Mouse (Mus musculus): ENCODE data around the gene Kank4. TPM values are rescaled to one million over a fixed set of nuclear protein-coding genes. Genes with fewer than 3 reads are reported as not detected.
A peak's percentile ranks its signal among the peaks of the same experiment; 100 is the strongest.

The Kank4 gene
- polyA plus RNA-seq, 1 experiment from 2014 or later: 0.33 TPM

GRCm38 (mm10) chr4:98793486-98793885, 23.9 kb downstream of the Kank4 start:
- Histone ChIP-seq H3K36me3 (ENCODE audit: control insufficient read depth, insufficient read depth, low read length) (no peaks in the 10 kb centered on the region), H3K4me1 (replicated peaks; ENCODE audit: control insufficient read depth, insufficient read depth, low read length) (0 out of 2 replicates have a peak, but pooled peaks cover 2% of the 10 kb centered on the region), H3K4me2 (no peak overlapping the region), H3K27me3 (replicated peaks; ENCODE audit: control insufficient read depth, insufficient read depth, low read length) (no peaks in the 10 kb centered on the region), H3K27ac (ENCODE audit: low read depth, low read length) (no peak overlapping the region), H3K4me3 (ENCODE audit: low read depth, low read length) (no peak overlapping the region), H3K9ac (ENCODE audit: low read depth, low read length) (no peak overlapping the region), H3K9me3 (ENCODE audit: control insufficient read depth, low read length) (no peaks in the 10 kb centered on the region)
- ATAC-seq (replicated peaks; ENCODE audit: low FRiP score) (no peak), DNase-seq (ENCODE audit: low spot score) (no peak)
- 91% methylated on average over 9 of the region's 9 CpGs for WGBS

- 48% methylated on average over 1 of the region's 1 CpGs for WGBS
- no peaks in the 10 kb centered on the region for H3K9me3 ChIP-seq (ENCODE audit: control insufficient read depth, low read length)
- no peaks in the 10 kb centered on the region for H3K36me3 ChIP-seq (ENCODE audit: control insufficient read depth, insufficient read depth, low read length)
- H3K27me3 ChIP-seq (replicated peaks; ENCODE audit: control insufficient read depth, insufficient read depth, low read length): no peaks in the 10 kb centered on the region
- 0 out of 2 replicates have a peak, but pooled peaks cover 2% of the 10 kb centered on the region for H3K4me1 ChIP-seq (replicated peaks; ENCODE audit: control insufficient read depth, insufficient read depth, low read length)
- H3K4me3 ChIP-seq (ENCODE audit: low read depth, low read length): no peak overlapping the region
- H3K4me2 ChIP-seq: no peak overlapping the region
- no peak for ATAC-seq (replicated peaks; ENCODE audit: low FRiP score)
- H3K9ac ChIP-seq (ENCODE audit: low read depth, low read length): no peak overlapping the region
- no peak overlapping the region for H3K27ac ChIP-seq (ENCODE audit: low read depth, low read length)
- DNase-seq (ENCODE audit: low spot score): no peak
These were observed 26.6 kb downstream of the Kank4 start for GRCm38 (mm10) chr4:98790721-98791120.

DNA sequence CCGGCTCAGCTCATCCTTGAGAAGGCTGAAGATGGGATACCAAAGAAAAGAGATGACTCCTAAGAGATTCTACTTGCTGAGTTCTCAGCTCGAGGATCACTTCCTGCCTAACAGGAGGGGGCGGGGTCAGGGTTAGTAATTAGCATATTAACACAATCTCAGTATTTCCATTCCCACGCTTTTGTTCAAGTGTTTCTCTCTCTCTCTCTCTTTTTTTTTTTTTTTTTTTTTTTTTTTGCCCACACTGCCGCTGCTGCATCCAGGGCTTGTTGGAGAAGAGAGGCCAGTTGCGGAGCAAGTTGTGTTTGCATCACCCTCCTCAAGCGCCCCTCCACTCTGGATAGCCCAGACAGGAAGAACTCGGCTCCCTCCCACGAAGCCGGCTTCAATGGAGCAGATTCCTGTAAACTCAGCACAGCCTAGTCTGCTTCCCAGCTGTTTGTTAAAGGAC, 27.5 kb downstream of the Kank4 start:
- DNase-seq (ENCODE audit: low spot score): no peak
- WGBS: 4% methylated on average over 10 of the region's 10 CpGs
- no peak overlapping the region; the same call in 1 of the 2 replicates for H3K4me3 ChIP-seq (ENCODE audit: low read depth, low read length)
- H3K36me3 ChIP-seq (ENCODE audit: control insufficient read depth, insufficient read depth, low read length): no peaks in the 10 kb centered on the region
- no peak overlapping the region for H3K9ac ChIP-seq (ENCODE audit: low read depth, low read length)
- H3K4me1 ChIP-seq (replicated peaks; ENCODE audit: control insufficient read depth, insufficient read depth, low read length): 0 out of 2 replicates have a peak, but pooled peaks cover 2% of the 10 kb centered on the region
- H3K27ac ChIP-seq (ENCODE audit: low read depth, low read length): no peak overlapping the region
- ATAC-seq (replicated peaks; ENCODE audit: low FRiP score): no peak
- H3K9me3 ChIP-seq (ENCODE audit: control insufficient read depth, low read length): no peaks in the 10 kb centered on the region
- H3K4me2 ChIP-seq: peak overlapping the region; percentile 36
- no peaks in the 10 kb centered on the region for H3K27me3 ChIP-seq (replicated peaks; ENCODE audit: control insufficient read depth, insufficient read depth, low read length)

- Histone ChIP-seq H3K27ac (ENCODE audit: low read depth, low read length) (no peak overlapping the region), H3K36me3 (ENCODE audit: control insufficient read depth, insufficient read depth, low read length) (no peaks in the 10 kb centered on the region), H3K4me2 (peak overlapping the region; percentile 36), H3K9me3 (ENCODE audit: control insufficient read depth, low read length) (no peaks in the 10 kb centered on the region), H3K4me3 (ENCODE audit: low read depth, low read length) (no peak overlapping the region), H3K27me3 (replicated peaks; ENCODE audit: control insufficient read depth, insufficient read depth, low read length) (no peaks in the 10 kb centered on the region), H3K4me1 (replicated peaks; ENCODE audit: control insufficient read depth, insufficient read depth, low read length) (0 out of 2 replicates have a peak, but pooled peaks cover 2% of the 10 kb centered on the region), H3K9ac (ENCODE audit: low read depth, low read length) (no peak overlapping the region)
- WGBS: 78% methylated on average over 7 of the region's 7 CpGs
- DNase-seq (ENCODE audit: low spot score) (no peak), ATAC-seq (replicated peaks; ENCODE audit: low FRiP score) (no peak)
These were observed 28.1 kb downstream of the Kank4 start for GRCm38 (mm10) chr4:98789133-98789765.

DNA sequence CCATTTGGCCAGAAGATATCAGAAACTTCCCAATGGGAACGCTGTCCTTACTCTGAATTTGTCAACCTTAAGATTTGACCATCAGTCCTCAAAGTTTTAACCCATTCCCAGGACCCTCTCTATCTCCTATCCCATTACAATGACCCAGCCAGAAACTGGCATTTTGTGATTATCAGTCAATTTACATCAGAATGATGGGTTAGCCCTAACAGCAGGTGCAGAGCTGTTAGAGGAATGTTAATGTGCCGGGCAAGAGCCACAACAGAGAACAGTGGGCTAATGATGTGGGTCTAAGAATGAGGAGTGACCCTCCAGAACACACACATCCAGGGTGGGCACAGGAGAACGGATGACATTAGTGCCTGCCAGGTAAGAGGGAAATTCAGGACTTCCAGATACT, 31.1 kb downstream of the Kank4 start:
- WGBS: 38% methylated on average over 3 of the region's 3 CpGs
- DNase-seq (ENCODE audit: low spot score): no peak

GRCm38 (mm10) chr4:98785851-98786250, 31.5 kb downstream of the Kank4 start:
- no peaks in the 10 kb centered on the region for H3K36me3 ChIP-seq (ENCODE audit: control insufficient read depth, insufficient read depth, low read length)
- no peak for ATAC-seq (replicated peaks; ENCODE audit: low FRiP score)
- no peaks in the 10 kb centered on the region for H3K9me3 ChIP-seq (ENCODE audit: control insufficient read depth, low read length)
- no peak overlapping the region for H3K9ac ChIP-seq (ENCODE audit: low read depth, low read length)
- H3K4me1 ChIP-seq (replicated peaks; ENCODE audit: control insufficient read depth, insufficient read depth, low read length): 0 out of 2 replicates have a peak, but pooled peaks cover 2% of the 10 kb centered on the region
- H3K27ac ChIP-seq (ENCODE audit: low read depth, low read length): no peak overlapping the region
- H3K4me2 ChIP-seq: no peak overlapping the region
- DNase-seq (ENCODE audit: low spot score): no peak
- no peaks in the 10 kb centered on the region for H3K27me3 ChIP-seq (replicated peaks; ENCODE audit: control insufficient read depth, insufficient read depth, low read length)
- H3K4me3 ChIP-seq (ENCODE audit: low read depth, low read length): no peak overlapping the region
- WGBS: 33% methylated on average over 8 of the region's 8 CpGs

More for the DNA sequence above, 31.1 kb downstream of the Kank4 start:
- Histone ChIP-seq H3K36me3 (ENCODE audit: control insufficient read depth, insufficient read depth, low read length) (no peaks in the 10 kb centered on the region), H3K27ac (ENCODE audit: low read depth, low read length) (no peak overlapping the region), H3K4me3 (ENCODE audit: low read depth, low read length) (no peak overlapping the region), H3K4me1 (replicated peaks; ENCODE audit: control insufficient read depth, insufficient read depth, low read length) (0 out of 2 replicates have a peak, but pooled peaks cover 2% of the 10 kb centered on the region), H3K4me2 (no peak overlapping the region), H3K27me3 (replicated peaks; ENCODE audit: control insufficient read depth, insufficient read depth, low read length) (no peaks in the 10 kb centered on the region), H3K9me3 (ENCODE audit: control insufficient read depth, low read length) (no peaks in the 10 kb centered on the region), H3K9ac (ENCODE audit: low read depth, low read length) (no peak overlapping the region)
- no peak for ATAC-seq (replicated peaks; ENCODE audit: low FRiP score)

- no peak overlapping the region for H3K27ac ChIP-seq (ENCODE audit: low read depth, low read length)
- H3K4me3 ChIP-seq (ENCODE audit: low read depth, low read length): no peak overlapping the region
- H3K9ac ChIP-seq (ENCODE audit: low read depth, low read length): no peak overlapping the region
- 11% methylated on average over 16 of the region's 16 CpGs for WGBS
- H3K36me3 ChIP-seq (ENCODE audit: control insufficient read depth, insufficient read depth, low read length): no peaks in the 10 kb centered on the region
- DNase-seq (ENCODE audit: low spot score) (no peak), ATAC-seq (replicated peaks; ENCODE audit: low FRiP score) (no peak)
- H3K27me3 ChIP-seq (replicated peaks; ENCODE audit: control insufficient read depth, insufficient read depth, low read length): peaks cover 9% of the 10 kb centered on the region
- 0 out of 2 replicates have a peak overlapping the region, but pooled peaks have one; percentile 17 for H3K4me2 ChIP-seq
- no peaks in the 10 kb centered on the region for H3K4me1 ChIP-seq (replicated peaks; ENCODE audit: control insufficient read depth, insufficient read depth, low read length)
- H3K9me3 ChIP-seq (ENCODE audit: control insufficient read depth, low read length): no peaks in the 10 kb centered on the region
These were observed 39.1 kb downstream of the Kank4 start for GRCm38 (mm10) chr4:98778219-98778618.

- H3K9ac ChIP-seq (ENCODE audit: low read depth, low read length): no peak overlapping the region
- H3K9me3 ChIP-seq (ENCODE audit: control insufficient read depth, low read length): no peaks in the 10 kb centered on the region
- peaks cover 9% of the 10 kb centered on the region for H3K27me3 ChIP-seq (replicated peaks; ENCODE audit: control insufficient read depth, insufficient read depth, low read length)
- no peaks in the 10 kb centered on the region for H3K4me1 ChIP-seq (replicated peaks; ENCODE audit: control insufficient read depth, insufficient read depth, low read length)
- no peak for ATAC-seq (replicated peaks; ENCODE audit: low FRiP score)
- H3K36me3 ChIP-seq (ENCODE audit: control insufficient read depth, insufficient read depth, low read length): no peaks in the 10 kb centered on the region
- no peak overlapping the region for H3K27ac ChIP-seq (ENCODE audit: low read depth, low read length)
- no peak for DNase-seq (ENCODE audit: low spot score)
- H3K4me2 ChIP-seq: no peak overlapping the region
- H3K4me3 ChIP-seq (ENCODE audit: low read depth, low read length): no peak overlapping the region
- 77% methylated on average over 6 of the region's 6 CpGs for WGBS
These were observed 39.9 kb downstream of the Kank4 start for GRCm38 (mm10) chr4:98777464-98777863.
